Mouse (Mus musculus) left cerebral cortex, postnatal 4 days (tissue): ENCODE results near the gene 4930438A08Rik. TPM values are rescaled to one million over a fixed set of nuclear protein-coding genes. Genes with fewer than 3 reads are reported as not detected.
"Not testable (repeated sequence)": the region's sequence is repeated elsewhere in the genome, so short reads cannot be mapped to it uniquely, and the experiment has no call there.

Experiments used
- DNase-seq: peaks from one replicate; pipeline ENCODE4 v3.0.0-alpha.2; 2022
- intact Hi-C: fragments of 180-260 bp; cut with DNase I; formaldehyde crosslinking; loops from one replicate; pipeline ENCODE4 v1.15.1; 2025
- total RNA-seq, 2 experiments: library from RNA; stranded (reverse); gene quantifications; 2 replicates each; pipeline ENCODE4 v1.2.3; 2021

4930438A08Rik gene
- total RNA-seq, 2 experiments from 2014 or later, result not detected

DNA sequence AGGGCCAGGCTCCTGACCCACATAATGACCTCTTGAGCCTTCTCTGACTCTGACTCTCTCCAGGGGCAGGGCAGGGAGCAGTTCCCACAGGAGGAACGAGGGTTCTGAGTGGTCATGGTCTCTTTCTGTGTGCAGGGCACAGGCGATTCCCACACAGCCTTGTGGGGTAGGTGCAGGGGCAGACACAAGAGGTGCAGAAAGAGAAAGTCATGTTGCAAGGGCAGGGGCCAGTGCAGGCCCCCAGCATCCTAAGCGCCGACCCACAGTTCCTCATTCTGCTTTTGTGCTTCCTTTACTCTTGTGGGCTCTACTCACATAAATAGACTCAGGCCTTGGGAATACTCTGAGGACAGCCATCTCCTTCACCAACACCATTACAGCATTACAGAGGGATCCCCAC, 1.2 kb downstream of the 4930438A08Rik start:
- DNase-seq, result no peak
- intact Hi-C loops, result no loop called here

DNA sequence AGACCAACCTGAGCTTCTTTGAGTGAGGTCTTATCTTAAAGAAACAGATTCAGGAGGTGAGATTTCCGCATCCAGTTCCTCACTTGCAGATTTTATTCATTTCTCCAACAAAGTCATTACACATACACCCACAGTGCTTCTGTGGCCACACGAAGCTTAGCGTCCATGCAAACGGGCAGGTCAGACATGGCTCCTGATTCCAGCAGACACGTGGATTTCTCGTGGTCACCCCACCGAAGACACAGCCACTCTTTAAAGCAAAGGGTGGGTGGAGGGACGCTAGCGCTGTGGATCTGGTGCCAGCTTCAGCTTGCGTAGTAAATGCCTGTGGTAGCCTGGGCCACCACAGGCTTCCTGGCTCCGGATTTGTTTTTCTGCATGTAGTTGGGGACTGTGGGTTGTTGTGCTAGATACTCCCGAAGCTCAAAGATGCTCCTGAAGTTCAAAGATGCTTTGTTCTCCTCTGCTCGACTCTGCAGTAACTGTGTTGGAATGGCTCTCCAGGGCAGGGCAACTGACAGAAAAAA, 7.4 kb downstream of the 4930438A08Rik start:
- intact Hi-C loops, result no loop called here

DNA sequence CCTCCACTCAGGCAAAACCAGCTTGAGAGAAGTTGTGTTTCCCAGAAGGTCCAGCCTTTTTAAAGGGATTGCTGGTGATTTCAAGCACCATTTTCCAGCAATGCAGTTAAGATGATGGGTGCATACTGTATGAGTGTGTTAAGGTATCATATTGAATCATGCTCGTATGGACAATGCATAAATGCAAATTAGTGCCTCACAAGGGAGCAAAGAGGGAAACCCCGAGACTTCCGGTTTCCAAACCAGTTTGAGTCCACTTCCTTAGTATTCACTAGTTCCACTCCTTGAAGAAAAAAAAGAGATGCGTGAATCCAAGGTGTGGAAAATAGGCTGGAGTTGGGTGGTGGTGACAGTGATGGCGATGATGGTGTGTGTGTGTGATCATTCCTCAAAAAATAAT, 7.9 kb downstream of the 4930438A08Rik start:
- no peak for DNase-seq
- intact Hi-C loops, result no loop called here

More for the DNA sequence above, 7.4 kb downstream of the 4930438A08Rik start:
- DNase-seq, result no peak

DNA sequence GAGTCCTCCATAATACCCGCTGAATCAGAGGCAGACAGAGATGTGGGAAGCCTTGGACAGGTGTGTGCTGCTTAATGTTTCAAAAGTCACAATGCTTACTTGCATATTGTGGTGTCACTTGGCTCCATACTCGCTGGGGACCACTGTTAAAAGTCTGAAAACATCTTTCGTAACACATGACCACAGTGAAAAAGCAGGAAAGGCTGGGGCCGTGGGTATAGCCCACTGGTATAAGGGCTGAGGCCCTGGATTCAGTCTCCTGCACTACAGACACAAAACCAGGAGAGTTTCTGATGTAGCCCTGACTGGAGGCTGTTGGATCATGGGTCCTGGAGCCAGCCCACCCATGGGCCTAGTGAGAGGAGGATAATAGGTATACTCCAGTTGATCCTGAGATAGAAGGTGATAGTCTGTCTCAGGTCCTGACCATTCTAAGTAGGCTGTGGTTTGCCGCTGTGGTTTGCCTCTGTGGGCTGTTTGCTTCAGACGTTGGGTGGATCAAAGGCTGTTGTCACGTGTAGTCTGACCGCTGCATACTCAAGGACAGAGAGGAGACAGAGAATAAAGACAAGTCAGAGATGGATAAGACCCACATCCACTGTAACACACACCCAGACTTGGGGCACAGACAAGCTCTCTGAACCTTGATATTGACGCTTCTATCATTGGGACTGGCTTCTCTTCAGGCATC, 15.5 kb downstream of the 4930438A08Rik start:
- intact Hi-C loops, result no loop called here
- DNase-seq, result no peak

DNA sequence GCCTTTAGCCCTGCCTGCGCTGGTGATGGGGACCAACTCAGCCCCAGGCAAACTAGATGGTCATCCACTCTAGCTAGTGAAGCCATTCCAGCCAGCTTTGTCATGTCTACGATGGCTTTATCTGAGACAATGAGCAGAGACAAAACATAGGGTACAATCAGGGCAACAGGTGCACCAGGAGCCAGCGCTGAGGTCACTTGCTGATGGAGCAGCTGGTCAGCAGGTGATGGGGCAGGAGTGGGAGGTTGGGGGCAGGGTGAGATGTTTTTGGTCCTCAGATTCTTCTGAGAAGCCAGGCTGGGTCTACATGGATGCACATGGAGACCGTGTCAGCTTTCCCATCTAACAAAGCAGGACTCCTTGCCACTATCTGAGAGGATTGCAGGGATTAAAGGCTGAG, 16.2 kb downstream of the 4930438A08Rik start:
- intact Hi-C loops, result no loop called here
- no peak for DNase-seq

DNA sequence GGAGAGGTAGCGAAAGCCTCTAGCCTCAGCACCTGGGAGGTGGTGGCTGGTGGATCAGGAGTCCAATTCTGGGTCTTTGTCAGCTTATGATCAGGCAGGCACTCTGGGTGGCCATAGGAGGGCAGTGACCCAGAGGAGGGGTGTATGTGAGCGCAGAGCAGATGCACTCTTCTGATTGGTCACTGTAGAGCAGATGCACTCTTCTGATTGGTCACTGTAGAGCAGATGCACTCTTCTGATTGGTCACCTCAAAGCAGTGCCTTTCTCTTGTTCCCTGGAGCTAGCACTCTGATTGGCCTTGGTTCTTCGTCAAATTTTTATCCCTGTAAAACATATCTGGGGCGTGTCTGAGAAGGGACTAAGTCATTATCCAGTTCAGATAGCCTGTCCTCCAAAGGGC, 18.2 kb downstream of the 4930438A08Rik start:
- intact Hi-C loops, result no loop called here
- DNase-seq, result no peak

DNA sequence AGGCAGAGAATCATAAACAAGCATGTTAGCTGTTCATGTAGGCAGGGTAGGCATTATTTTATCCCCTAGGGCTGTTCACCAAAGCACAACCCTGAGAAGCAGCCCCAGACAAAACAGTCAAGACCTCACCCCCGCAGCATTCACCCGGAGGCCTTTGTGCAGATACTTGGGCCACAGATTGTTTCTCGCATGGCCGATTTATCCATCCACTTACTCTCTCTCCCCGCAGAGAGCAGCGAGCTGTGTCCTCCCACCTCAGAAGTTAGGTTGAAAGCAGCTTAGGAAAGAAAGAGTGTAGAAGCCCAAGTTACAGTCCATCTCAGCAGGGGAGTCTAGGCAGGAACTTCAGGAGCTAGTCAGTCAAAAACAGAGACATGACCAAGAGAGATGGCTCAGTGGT, 22.8 kb downstream of the 4930438A08Rik start:
- DNase-seq, result no peak
- intact Hi-C loops, result no loop called here

DNA sequence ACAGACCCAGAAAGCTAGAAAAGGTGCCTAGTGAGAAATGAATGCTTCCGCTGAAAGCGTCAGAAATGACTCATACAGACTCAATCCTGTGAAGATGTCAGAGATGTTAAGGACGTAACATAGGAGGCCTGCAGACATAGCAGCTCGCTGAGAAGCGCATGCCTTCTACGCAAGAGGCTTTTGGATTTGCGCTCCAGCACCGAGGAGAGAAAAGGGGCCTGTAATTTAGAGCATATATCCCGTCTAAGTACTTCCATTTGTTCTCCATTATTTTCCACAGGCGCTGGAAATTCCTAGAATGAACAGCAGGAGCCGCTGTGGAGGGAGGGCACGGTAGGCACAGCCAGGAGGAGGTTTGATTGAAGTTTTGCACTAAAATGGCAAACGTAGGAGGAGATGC, 26.5 kb downstream of the 4930438A08Rik start:
- DNase-seq, result peak; percentile 72
- intact Hi-C loops, result loop anchor here (5.0 kb wide), 1 partner anchor 124 kb away; no protein-coding TSS in a partner anchor

DNA sequence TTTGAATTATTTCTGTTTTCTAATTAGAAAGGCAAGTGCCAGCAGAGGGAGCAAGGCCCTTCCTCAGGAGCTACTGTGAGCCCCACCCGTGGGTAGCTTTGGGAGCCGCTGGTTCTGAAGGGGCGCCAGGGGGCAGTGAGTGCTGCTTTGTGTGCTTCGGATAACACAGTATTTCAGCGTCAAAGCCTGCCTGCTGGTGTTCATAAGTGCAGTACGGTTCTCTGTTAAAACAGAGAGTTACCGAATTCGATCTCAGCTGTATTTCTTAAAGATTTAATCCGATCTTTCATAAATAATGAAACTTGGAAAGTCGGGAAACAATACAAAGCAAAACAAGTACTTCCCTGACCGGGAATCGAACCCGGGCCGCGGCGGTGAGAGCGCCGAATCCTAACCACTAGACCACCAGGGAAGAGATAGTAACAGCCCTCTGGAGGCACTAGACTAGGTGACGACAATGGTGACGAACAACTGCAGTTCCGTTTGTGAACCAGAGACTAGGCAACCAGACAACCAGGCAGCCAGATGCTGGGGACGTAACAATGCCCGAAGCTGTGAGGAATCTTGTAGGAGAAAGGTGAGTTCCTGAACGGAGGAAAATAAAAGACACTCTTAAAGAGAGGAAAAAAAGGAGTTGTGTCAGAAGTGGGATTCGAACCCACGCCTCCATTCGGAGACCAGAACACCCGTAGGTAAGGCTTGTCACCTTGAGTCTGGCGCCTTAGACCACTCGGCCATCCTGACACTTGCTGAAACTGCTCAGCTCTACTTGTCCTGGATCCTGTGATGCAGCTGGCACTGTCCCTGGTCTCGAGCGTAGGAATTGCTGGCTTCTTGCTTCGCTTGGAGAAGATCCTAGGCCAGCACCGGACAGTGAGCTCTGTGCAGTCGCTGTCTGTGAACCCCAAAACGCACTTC, 27.5 kb downstream of the 4930438A08Rik start:
- peak; percentile 95 for DNase-seq

DNA sequence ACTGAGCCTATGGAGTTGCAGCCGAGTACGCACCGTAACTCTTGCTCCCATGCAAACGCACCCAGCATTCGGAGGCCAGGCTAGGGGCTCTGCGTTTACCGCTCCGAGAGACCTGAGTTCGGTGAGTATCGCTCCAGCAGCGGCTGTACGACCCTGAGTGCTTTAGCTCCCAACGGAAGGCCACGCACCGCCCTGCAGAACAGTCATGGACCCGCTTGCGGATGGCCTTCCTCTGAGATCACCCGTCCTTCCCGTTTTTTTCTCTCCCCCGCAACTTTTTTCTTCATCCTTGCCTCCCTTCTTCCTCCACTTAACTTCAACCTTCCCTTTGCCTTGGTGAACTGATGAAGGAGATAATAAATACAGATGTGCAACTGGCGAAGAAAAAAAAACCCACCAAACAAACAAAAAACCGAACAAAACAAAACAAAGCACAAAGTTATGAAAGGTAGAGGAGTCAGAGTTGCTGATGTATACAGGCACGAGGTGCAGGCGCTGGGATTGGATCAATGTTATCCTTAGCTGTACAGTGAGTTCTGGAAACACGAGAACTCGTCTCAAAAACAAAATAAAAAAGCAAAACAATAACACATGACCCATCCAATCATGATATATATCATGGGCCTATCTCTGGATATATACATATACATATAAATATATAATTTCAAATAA, 28.3 kb downstream of the 4930438A08Rik start:
- intact Hi-C loops, result loop anchor here (5.0 kb wide), 1 partner anchor 126 kb away; no protein-coding TSS in a partner anchor
- DNase-seq, result no peak

More for the DNA sequence above, 27.5 kb downstream of the 4930438A08Rik start:
- intact Hi-C loops, result loop anchor here (5.0 kb wide), 1 partner anchor 125 kb away; no protein-coding TSS in a partner anchor

DNA sequence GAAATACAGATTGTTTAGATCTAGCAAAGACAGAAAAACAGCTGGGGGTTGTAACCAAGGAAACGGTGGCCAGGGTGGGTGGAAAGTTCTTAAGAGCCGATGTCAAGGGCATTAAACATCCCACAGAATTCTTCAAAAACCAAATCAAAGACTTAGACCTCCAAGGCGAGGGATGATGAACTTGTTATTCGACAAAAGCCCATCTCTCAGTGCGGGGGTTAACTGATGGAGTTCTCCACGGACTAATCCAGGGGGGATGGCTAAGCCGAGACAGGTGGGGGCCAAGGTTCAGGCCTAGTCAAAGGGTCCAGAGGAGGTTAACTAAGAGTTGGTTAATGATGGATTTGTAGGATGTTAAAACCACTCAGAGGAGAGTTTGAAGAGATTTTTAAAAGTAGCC, 29.0 kb downstream of the 4930438A08Rik start:
- intact Hi-C loops, result loop anchor here (5.0 kb wide), 1 partner anchor 126 kb away; no protein-coding TSS in a partner anchor

DNA sequence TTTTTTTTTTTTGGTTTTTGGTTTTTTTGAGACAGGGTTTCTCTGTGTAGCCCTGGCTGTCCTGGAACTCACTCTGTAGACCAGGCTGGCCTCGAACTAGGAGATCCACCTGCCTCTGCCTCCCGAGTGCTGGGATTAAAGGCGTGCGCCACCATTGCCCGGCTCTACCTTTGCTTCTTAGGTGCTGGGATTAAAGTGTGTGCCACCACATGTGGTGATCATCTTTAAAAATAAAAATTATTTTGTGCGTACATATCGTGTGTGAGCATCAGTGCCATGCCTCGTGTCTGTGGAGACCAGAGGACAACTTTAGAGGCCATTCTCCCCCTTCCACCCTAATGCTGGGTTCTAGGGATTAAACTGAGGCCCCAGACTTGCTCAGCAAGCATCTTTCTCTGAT, 30.7 kb downstream of the 4930438A08Rik start:
- intact Hi-C loops, DNase-seq: not testable (repeated sequence)

More for the DNA sequence above, 29.0 kb downstream of the 4930438A08Rik start:
- no peak for DNase-seq

DNA sequence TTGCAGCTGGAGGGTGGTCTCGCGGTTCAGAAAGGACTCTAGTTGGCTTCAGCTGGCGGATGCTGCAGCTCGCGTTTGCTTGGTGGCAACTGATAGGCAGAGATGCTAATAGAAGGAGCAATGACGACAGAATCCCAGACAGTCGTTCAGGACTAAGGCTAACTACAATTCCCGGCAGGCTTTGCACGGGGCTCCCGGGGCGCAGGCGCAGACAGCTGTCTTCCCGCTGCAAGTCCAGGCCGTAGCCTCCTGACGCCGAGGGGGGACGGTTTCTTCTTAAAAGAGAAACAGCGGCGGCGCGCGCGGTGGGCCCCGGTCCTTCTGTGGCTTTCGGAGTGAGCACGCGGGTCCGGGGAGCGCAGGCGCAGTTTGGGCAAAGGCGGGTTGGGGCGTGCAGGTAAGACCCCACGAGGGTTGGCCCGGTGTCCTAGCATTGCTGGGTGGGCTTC, 32.3 kb downstream of the 4930438A08Rik start, which contains the start of gene Zfp692:
Gene Zfp692, plus strand, starts transcription at position 210 of the 449 bp plus-strand sequence.
- intact Hi-C loops, result no loop called here
- peak; percentile 98 for DNase-seq

DNA sequence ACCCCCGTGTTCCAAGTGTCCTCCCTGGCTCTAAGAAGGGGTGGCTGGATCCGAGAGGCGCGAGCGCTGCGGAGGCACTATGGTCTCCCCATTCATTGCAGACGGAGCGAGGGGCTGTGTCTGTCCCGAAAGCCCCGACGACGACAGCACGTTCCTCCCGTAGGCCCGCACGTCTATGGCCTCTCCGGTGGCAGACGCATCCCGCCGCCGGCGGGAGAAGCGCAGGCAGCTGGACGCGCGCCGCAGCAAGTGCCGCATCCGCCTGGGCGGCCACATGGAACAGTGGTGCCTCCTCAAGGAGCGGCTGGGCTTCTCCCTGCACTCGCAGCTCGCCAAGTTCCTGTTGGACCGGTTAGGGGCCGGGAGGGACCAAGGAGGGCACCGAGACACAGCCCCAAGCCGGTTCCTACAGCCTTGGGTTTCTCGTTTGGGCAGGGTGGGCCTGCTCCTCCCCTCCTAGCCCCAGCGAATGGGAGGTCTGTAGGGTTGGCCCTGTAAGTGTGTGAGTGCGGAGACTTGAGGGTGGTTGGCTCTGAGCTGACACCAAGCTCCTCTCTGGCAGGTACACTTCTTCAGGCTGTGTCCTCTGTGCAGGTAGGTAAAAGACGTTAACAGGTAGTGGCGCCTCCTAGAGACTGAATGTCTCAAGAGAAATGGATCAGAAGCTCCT, 32.9 kb downstream of the 4930438A08Rik start:
- peak; percentile 48 for DNase-seq
- intact Hi-C loops, result no loop called here

DNA sequence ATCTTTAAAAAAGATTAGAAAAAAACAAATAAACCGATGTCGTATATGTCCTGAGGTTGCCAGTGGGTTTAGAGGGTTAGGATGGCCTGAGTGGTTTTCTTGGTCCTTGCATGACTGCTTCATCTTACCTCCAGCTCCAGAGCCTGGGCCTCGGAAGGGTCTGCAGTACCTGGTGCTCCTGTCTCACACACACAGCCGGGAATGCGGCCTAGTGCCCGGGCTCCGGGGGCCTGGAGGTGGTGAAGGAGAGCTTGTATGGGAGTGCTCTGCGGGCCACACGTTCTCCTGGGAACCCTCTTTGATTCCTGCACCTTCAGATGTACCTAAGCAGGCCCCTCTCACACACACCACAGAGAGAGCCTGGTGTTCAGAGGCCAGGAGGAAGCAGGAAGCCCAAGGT, 34.1 kb downstream of the 4930438A08Rik start:
- no peak for DNase-seq
- intact Hi-C loops, result no loop called here

DNA sequence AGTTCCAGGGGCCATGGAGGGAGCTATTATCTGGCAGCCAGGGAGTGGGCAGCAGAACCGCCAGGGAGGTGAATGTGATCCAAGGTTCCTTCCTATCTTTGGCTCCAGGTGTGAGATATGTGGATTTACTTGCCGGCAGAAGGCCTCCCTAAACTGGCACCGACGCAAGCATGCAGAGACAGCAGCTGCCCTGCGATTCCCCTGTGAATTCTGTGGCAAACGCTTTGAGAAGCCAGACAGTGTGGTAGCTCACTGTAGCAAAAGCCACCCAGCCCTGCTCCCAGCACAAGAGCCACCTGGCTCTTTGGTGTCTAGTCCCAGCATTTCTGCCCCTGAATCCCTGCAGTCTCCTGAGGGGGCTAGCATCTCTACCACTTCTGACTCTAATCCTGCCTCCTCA, 39.5 kb downstream of the 4930438A08Rik start:
- peak; percentile 71 for DNase-seq
- intact Hi-C loops, result no loop called here

DNA sequence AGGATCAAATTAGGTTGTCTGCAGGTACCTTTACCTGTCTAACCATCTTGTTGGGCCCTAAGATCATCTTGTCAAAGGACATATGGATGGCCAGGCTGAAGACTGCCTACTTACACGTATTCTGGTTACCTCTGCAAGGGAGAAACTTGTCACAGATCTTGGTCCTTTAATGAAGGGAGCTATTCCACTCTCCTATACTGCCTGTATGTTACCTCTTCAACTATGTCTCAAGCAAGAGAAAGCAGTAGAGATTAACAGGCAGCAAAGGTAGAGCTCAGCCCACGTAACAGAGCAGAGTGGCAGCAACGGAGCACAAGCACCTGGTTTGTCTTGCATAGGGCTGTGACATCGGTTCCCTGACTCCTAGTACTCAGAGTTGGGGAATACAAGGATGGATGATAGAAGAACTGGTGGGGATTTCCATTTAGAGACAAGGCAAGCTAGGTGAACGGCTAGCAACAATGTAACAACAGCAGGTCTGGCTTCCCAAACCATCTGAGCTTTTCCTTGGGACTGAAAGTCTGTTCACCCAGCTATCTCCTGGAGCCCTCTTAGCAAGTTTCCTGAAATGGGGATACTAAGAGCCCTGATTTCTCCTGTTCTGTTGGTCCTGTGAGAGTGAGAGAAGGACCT, 41.1 kb downstream of the 4930438A08Rik start:
- intact Hi-C loops, result no loop called here
- no peak for DNase-seq

DNA sequence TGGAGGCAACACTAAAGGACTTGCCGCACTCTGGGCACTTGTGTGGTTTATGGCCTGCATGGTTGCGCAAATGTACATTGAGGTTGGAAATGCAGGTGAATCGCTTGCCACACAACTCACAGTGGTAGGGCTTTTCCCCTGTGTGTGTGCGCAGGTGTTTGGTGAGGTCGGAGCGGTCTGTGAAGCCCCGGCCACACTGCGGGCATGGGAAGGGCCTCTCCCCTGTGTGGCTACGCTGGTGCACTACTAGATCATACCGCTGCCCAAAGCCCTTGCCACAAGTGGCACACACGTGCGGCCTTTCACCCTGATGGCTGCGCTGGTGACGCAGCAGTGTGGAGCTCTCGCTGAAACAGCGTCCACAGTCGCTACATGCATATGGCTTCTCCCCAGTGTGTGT, 41.7 kb downstream of the 4930438A08Rik start:
- DNase-seq, result no peak
- intact Hi-C loops, result no loop called here

DNA sequence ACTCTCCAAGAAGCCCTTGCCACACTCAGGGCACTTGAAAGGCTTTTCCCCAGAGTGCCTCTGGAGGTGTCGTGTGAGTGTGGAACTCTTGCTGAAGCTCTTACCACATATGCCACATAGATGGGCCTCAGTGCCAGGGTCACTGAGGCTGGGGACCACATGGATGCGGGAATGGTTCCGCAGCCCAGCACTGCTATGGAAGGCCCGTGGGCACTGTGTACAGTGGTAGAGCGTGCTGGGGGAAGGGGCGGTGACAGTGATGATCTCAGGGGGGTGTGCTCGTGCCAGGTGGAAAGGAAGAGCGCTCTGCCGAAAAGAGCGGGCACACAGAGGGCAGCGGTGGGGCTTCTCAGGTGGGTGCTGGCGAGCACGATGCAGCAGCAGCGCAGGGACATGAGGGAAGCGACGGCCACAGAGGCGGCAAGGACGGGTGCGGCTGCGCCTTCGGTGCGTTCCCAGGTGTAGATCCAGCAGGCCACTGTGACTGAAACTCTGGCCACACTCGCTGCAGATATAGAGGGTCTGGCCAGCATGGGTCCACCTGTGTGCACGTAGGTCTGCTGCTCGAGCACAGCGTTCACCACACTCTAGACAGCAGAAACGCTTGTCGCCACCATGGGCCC, 42.3 kb downstream of the 4930438A08Rik start:
- DNase-seq, result no peak

More for the DNA sequence above, 42.3 kb downstream of the 4930438A08Rik start:
- intact Hi-C loops, result no loop called here
